Mouse (Mus musculus): ENCODE data around the gene Gtf2a2.

Gtf2a2 gene

GRCm38 (mm10) chr9:70053411-70053810 lies 41.1 kb downstream of the Gtf2a2 start:
- DNase-seq (ENCODE audit: extremely low spot score): no peak

DNA sequence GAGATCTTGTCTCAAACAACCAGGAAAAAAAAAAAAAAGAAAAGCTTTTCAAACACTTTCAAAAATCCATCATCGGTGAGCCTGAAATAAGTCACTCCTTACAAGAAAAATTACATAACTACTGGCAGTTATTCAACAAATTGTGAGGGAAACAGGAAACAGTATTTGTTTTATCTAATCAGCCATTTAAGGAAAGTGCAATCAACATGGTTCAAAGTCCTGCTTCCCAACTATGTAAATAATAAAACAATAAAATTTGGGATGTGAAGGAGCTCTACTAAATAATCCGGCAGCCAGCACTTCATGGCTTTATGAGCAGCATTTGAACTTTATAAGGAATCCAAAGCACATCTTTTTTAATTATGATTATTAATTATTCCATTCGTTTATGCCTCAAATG lies 49.7 kb downstream of the Gtf2a2 start:
- DNase-seq (ENCODE audit: extremely low spot score): no peak

GRCm38 (mm10) chr9:70067497-70067896 lies 55.1 kb downstream of the Gtf2a2 start:
- no peak for DNase-seq (ENCODE audit: extremely low spot score)

GRCm38 (mm10) chr9:70069961-70070435 lies 57.6 kb downstream of the Gtf2a2 start:
- DNase-seq (ENCODE audit: extremely low spot score): no peak

- DNase-seq (ENCODE audit: extremely low spot score): no peak
Measured at GRCm38 (mm10) chr9:70072387-70072786, 60.0 kb downstream of the Gtf2a2 start.
